In the genomic region with DNA sequence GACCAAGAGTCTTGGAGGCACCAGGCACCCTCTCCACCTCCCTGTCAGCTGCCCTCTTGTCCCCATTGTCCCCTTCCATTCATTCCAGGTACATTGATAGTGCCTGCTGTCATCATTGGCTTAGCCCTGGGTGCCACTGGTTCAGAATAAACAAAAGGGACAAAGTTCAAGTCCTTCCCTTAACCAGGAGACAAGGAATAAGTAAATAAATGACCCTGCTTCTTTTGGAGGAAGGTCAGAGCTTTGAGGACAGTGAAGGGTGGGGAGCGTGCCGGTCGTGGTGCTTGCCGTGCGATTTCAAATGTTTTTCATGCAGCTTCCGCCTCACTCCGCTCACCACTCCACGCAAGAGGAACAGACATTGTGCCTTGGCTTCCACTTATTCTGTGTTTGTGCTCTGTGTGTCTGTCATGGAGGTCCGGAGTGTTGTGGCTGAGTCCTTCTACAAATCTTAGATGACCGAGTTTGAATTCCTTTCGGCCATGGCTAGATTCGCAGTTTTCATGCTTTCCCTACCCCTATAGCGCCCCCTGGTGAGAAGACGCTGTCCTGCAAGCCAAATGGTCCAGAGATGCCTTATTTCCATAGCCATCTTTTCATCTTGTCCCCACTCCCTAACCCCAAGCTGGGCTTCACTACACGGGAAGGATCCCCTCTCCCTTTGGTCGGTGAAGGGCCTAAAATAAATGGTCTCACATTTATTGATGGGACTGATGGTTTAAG, we compare ENCODE assay signal across 9 mouse cellular contexts. TPM values are rescaled to one million over a fixed set of nuclear protein-coding genes. Genes with fewer than 3 reads are reported as not detected.
DNase-seq lines count a peak whose midpoint lies in the region; ATAC-seq and TF ChIP-seq lines count a peak whose summit lies in the region.
"Had no signal": no experiment of that assay in that cellular context is flagged by ENCODE, and none has a peak within 500 bp of the region (broad histone marks: within the 10 kb centered on the region; RNA-seq: fewer than 3 reads in every experiment).

No protein-coding gene starts in this region.

- no peak for TF ChIP-seq POLR2A in testis, adult 2 months (IDR thresholded peaks at IDR 0.05; ENCODE audit: control insufficient read depth, low read depth, low read length)

- H3K4me1 ChIP-seq in midbrain, embryonic 11.5 days (ENCODE audit: control insufficient read depth, insufficient read depth, low read length): peaks cover 5% of the 10 kb centered on the region; the same call in 1 of the 2 replicates
- H3K4me1 ChIP-seq in midbrain, embryonic 16.5 days (ENCODE audit: control insufficient read depth, insufficient read depth, low read length): peaks cover 12% of the 10 kb centered on the region
- H3K4me1 ChIP-seq in limb, embryonic 10.5 days: peaks cover 7% of the 10 kb centered on the region
- H3K4me1 ChIP-seq in testis, adult 2 months (ENCODE audit: control insufficient read depth, insufficient read depth, low read length): no peaks in the 10 kb centered on the region; the same call in none of the 2 replicates

- intact Hi-C loops in gastrocnemius, postnatal 14 days (cut with DNase I; ENCODE audit: low total_unique reads): loop anchor here (5.0 kb wide), 3 partner anchors 50 to 280 kb away; a partner anchor contains a TSS

- H3K27me3 ChIP-seq in midbrain, embryonic 11.5 days (ENCODE audit: control insufficient read depth, insufficient read depth, low read length): no peaks in the 10 kb centered on the region
- no peaks in the 10 kb centered on the region for H3K27me3 ChIP-seq in midbrain, embryonic 16.5 days (ENCODE audit: control insufficient read depth, insufficient read depth, low read depth, low read length)
- no peaks in the 10 kb centered on the region for H3K27me3 ChIP-seq in limb, embryonic 10.5 days (ENCODE audit: low read depth, poor library complexity, severe bottlenecking)
- H3K27me3 ChIP-seq in testis, adult 2 months (ENCODE audit: control insufficient read depth, insufficient read depth, low read length): no peaks in the 10 kb centered on the region
- H3K27me3 ChIP-seq: embryonic facial prominence, embryonic 12.5 days had no signal

- no peak for ATAC-seq in midbrain, embryonic 11.5 days (ENCODE audit: low FRiP score)
- no peak for ATAC-seq in midbrain, embryonic 16.5 days

- H3K4me2 ChIP-seq in midbrain, embryonic 11.5 days: no peak overlapping the region; the same call in 1 of the 2 replicates
- no peak overlapping the region for H3K4me2 ChIP-seq in midbrain, embryonic 16.5 days (ENCODE audit: low read length)
- H3K4me2 ChIP-seq: embryonic facial prominence, embryonic 12.5 days had no signal

- H3K27ac ChIP-seq in midbrain, embryonic 11.5 days (ENCODE audit: low read depth, low read length): no peak overlapping the region
- H3K27ac ChIP-seq in midbrain, embryonic 16.5 days (ENCODE audit: low read length): no peak overlapping the region
- no peak overlapping the region for H3K27ac ChIP-seq in limb, embryonic 10.5 days
- H3K27ac ChIP-seq in testis, adult 2 months (ENCODE audit: control insufficient read depth, insufficient read depth, low read depth, low read length): no peak overlapping the region
- H3K27ac ChIP-seq: embryonic facial prominence, embryonic 12.5 days had no signal

- peak; percentile 89; the same call in 1 of the 2 replicates for TF ChIP-seq CTCF in testis, adult 2 months (IDR thresholded peaks at IDR 0.05; ENCODE audit: control insufficient read depth, insufficient read depth, insufficient replicate concordance, low read depth, low read length)

- H3K4me3 ChIP-seq in midbrain, embryonic 11.5 days (ENCODE audit: low read depth, low read length): no peak overlapping the region
- no peak overlapping the region for H3K4me3 ChIP-seq in midbrain, embryonic 16.5 days (ENCODE audit: low read depth, low read length)
- H3K4me3 ChIP-seq in limb, embryonic 10.5 days: no peak overlapping the region
- H3K4me3 ChIP-seq in testis, adult 2 months (ENCODE audit: control insufficient read depth, low read depth, low read length): peak overlapping the region; percentile 66
- H3K4me3 ChIP-seq: embryonic facial prominence, embryonic 12.5 days had no signal

- no peaks in the 10 kb centered on the region for H3K36me3 ChIP-seq in midbrain, embryonic 11.5 days (ENCODE audit: control insufficient read depth, insufficient read depth, low read length)
- 0 out of 2 replicates have a peak, but pooled peaks cover 2% of the 10 kb centered on the region for H3K36me3 ChIP-seq in midbrain, embryonic 16.5 days (ENCODE audit: control insufficient read depth, insufficient read depth, low read length)
- no peaks in the 10 kb centered on the region for H3K36me3 ChIP-seq in limb, embryonic 10.5 days
- H3K36me3 ChIP-seq in testis, adult 2 months (ENCODE audit: control insufficient read depth, insufficient read depth, low read length): no peaks in the 10 kb centered on the region
- H3K36me3 ChIP-seq: embryonic facial prominence, embryonic 12.5 days had no signal

- H3K9ac ChIP-seq in midbrain, embryonic 11.5 days (ENCODE audit: low read length): no peak overlapping the region
- no peak overlapping the region for H3K9ac ChIP-seq in midbrain, embryonic 16.5 days (ENCODE audit: low read depth, low read length)
- H3K9ac ChIP-seq: embryonic facial prominence, embryonic 12.5 days had no signal

- WGBS in midbrain, embryonic 11.5 days: 43% methylated on average over 16 of the region's 16 CpGs
- 36% methylated on average over 16 of the region's 16 CpGs for WGBS in midbrain, embryonic 16.5 days
- WGBS in limb, embryonic 10.5 days: 42% methylated on average over 16 of the region's 16 CpGs

- DNase-seq in midbrain, embryonic 11.5 days (ENCODE audit: low spot score, missing footprints): peak; percentile 98
- DNase-seq in cerebellum, postnatal 10 days: peak; percentile 93 to 96
- peak; percentile 77 for DNase-seq in gastrocnemius, postnatal 14 days
- peak; percentile 67 for DNase-seq in kidney, adult 11 months
- peak; percentile 86 for DNase-seq in limb, embryonic 10.5 days (ENCODE audit: low spot score)
- peak; percentile 71 to 81 for DNase-seq in natural killer cell, adult 2 months (ENCODE audit: low spot score in 2 of 2)

- no peaks in the 10 kb centered on the region for H3K9me3 ChIP-seq in midbrain, embryonic 11.5 days (ENCODE audit: control insufficient read depth, low read length)
- H3K9me3 ChIP-seq in midbrain, embryonic 16.5 days (replicated peaks; ENCODE audit: control insufficient read depth, low read length, poor library complexity, severe bottlenecking): no peaks in the 10 kb centered on the region
- no peaks in the 10 kb centered on the region for H3K9me3 ChIP-seq in limb, embryonic 10.5 days (replicated peaks)
- H3K9me3 ChIP-seq: embryonic facial prominence, embryonic 12.5 days had no signal

RNA-seq across cellular contexts. Expression of a gene that starts 6.2 kb away (rescaled TPM):
- 20.8 and 23.3 TPM in 2 replicates for polyA plus RNA-seq in midbrain, embryonic 11.5 days (2014; fragmentation: Nextera tagmentation; extraction: Ambion mirVana)
- polyA plus RNA-seq in midbrain, embryonic 16.5 days (2015; fragmentation: Nextera tagmentation; extraction: Ambion mirVana): 29.0 and 29.3 TPM in 2 replicates
- total RNA-seq in gastrocnemius, postnatal 14 days (2021): 1 to 10 TPM; 8.0 to 9.2 TPM
- 23.7 and 25.5 TPM in 2 replicates for polyA plus RNA-seq in limb, embryonic 10.5 days (2016; fragmentation: Nextera tagmentation; extraction: Ambion mirVana)
- 22.6 and 22.9 TPM in 2 replicates for polyA plus RNA-seq in testis, adult 2 months (2012; rRNA removed)

RNA-seq across cellular contexts. Expression of a gene that starts 46.5 kb away (rescaled TPM):
- 32.9 and 35.6 TPM in 2 replicates for polyA plus RNA-seq in midbrain, embryonic 11.5 days (2014; fragmentation: Nextera tagmentation; extraction: Ambion mirVana)
- 40.6 and 43.5 TPM in 2 replicates for polyA plus RNA-seq in midbrain, embryonic 16.5 days (2015; fragmentation: Nextera tagmentation; extraction: Ambion mirVana)
- 10 to 100 TPM; 52.2 to 54.5 TPM for total RNA-seq in gastrocnemius, postnatal 14 days (2021)
- polyA plus RNA-seq in limb, embryonic 10.5 days (2016; fragmentation: Nextera tagmentation; extraction: Ambion mirVana): 22.5 and 25.1 TPM in 2 replicates
- 16.6 and 23.1 TPM in 2 replicates for polyA plus RNA-seq in testis, adult 2 months (2012; rRNA removed)

RNA-seq across cellular contexts. Expression of a gene that starts 54.3 kb away (rescaled TPM):
- polyA plus RNA-seq in midbrain, embryonic 11.5 days (2014; fragmentation: Nextera tagmentation; extraction: Ambion mirVana): 615 and 623 TPM in 2 replicates
- polyA plus RNA-seq in midbrain, embryonic 16.5 days (2015; fragmentation: Nextera tagmentation; extraction: Ambion mirVana): 278 and 289 TPM in 2 replicates
- 100 to 1,000 TPM; 264 to 293 TPM for total RNA-seq in gastrocnemius, postnatal 14 days (2021)
- polyA plus RNA-seq in limb, embryonic 10.5 days (2016; fragmentation: Nextera tagmentation; extraction: Ambion mirVana): 517 and 533 TPM in 2 replicates
- polyA plus RNA-seq in testis, adult 2 months (2012; rRNA removed): 76.5 and 86.7 TPM in 2 replicates
